Mouse (Mus musculus): Measurements from ENCODE around the gene Jph2. TPM values are rescaled to one million over a fixed set of nuclear protein-coding genes. Genes with fewer than 3 reads are reported as not detected.

The Jph2 gene
- polyA plus RNA-seq, 2 experiments = 2.6 to 8.2 TPM

- Histone ChIP-seq H3K27me3 (ENCODE audit: control insufficient read depth, insufficient read depth, low read length) (no peaks in the 10 kb centered on the region), H3K9me3 (ENCODE audit: control insufficient read depth, low read length) (no peaks in the 10 kb centered on the region), H3K4me2 (replicated peaks; ENCODE audit: low read depth, low read length, severe bottlenecking) (no peak overlapping the region), H3K27ac (replicated peaks; ENCODE audit: low read depth, low read length) (no peak overlapping the region), H3K9ac (ENCODE audit: low read depth, low read length, severe bottlenecking) (no peak overlapping the region), H3K36me3 (ENCODE audit: control insufficient read depth, insufficient read depth, low read length) (no peaks in the 10 kb centered on the region), H3K4me1 (ENCODE audit: control insufficient read depth, insufficient read depth, low read length) (no peaks in the 10 kb centered on the region; the same call in 1 of the 2 replicates), H3K4me3 (replicated peaks; ENCODE audit: low read length) (no peak overlapping the region)
- DNase-seq (ENCODE audit: low spot score) (peak; percentile 6), ATAC-seq (ENCODE audit: low FRiP score, low read depth) (no peak)
- 75% methylated on average over 6 of the region's 6 CpGs for WGBS
- no peak for TF ChIP-seq POLR2A (IDR thresholded peaks at IDR 0.05; ENCODE audit: borderline replicate concordance, extremely low read depth, insufficient read depth, insufficient read length)
Observed at GRCm38 (mm10) chr2:163392436-163392835, 5.4 kb downstream of the Jph2 start.

- Histone ChIP-seq H3K27me3 (ENCODE audit: control insufficient read depth, insufficient read depth, low read length) (no peaks in the 10 kb centered on the region), H3K4me2 (replicated peaks; ENCODE audit: low read depth, low read length, severe bottlenecking) (no peak overlapping the region), H3K36me3 (ENCODE audit: control insufficient read depth, insufficient read depth, low read length) (no peaks in the 10 kb centered on the region), H3K9me3 (ENCODE audit: control insufficient read depth, low read length) (no peaks in the 10 kb centered on the region), H3K9ac (ENCODE audit: low read depth, low read length, severe bottlenecking) (no peak overlapping the region), H3K4me3 (replicated peaks; ENCODE audit: low read length) (no peak overlapping the region), H3K27ac (replicated peaks; ENCODE audit: low read depth, low read length) (no peak overlapping the region), H3K4me1 (ENCODE audit: control insufficient read depth, insufficient read depth, low read length) (no peaks in the 10 kb centered on the region)
- DNase-seq (ENCODE audit: low spot score) = peak; percentile 45
- WGBS = 63% methylated on average over 15 of the region's 15 CpGs
- peak; percentile 84 for ATAC-seq (ENCODE audit: low FRiP score, low read depth)
- no peak for TF ChIP-seq POLR2A (IDR thresholded peaks at IDR 0.05; ENCODE audit: borderline replicate concordance, extremely low read depth, insufficient read depth, insufficient read length)
Observed at GRCm38 (mm10) chr2:163386423-163387190, 11.2 kb downstream of the Jph2 start.

- Histone ChIP-seq H3K27me3 (ENCODE audit: control insufficient read depth, insufficient read depth, low read length) (no peaks in the 10 kb centered on the region), H3K4me2 (replicated peaks; ENCODE audit: low read depth, low read length, severe bottlenecking) (no peak overlapping the region), H3K4me1 (ENCODE audit: control insufficient read depth, insufficient read depth, low read length) (no peaks in the 10 kb centered on the region), H3K36me3 (ENCODE audit: control insufficient read depth, insufficient read depth, low read length) (no peaks in the 10 kb centered on the region), H3K9ac (ENCODE audit: low read depth, low read length, severe bottlenecking) (no peak overlapping the region), H3K9me3 (ENCODE audit: control insufficient read depth, low read length) (no peaks in the 10 kb centered on the region), H3K27ac (replicated peaks; ENCODE audit: low read depth, low read length) (no peak overlapping the region), H3K4me3 (replicated peaks; ENCODE audit: low read length) (no peak overlapping the region)
- DNase-seq (ENCODE audit: low spot score) (no peak), ATAC-seq (ENCODE audit: low FRiP score, low read depth) (no peak)
- 83% methylated on average over 6 of the region's 6 CpGs for WGBS
- no peak for TF ChIP-seq POLR2A (IDR thresholded peaks at IDR 0.05; ENCODE audit: borderline replicate concordance, extremely low read depth, insufficient read depth, insufficient read length)
Observed at GRCm38 (mm10) chr2:163385126-163385525, 12.7 kb downstream of the Jph2 start.

- Histone ChIP-seq H3K9ac (ENCODE audit: low read depth, low read length, severe bottlenecking) (no peak overlapping the region), H3K4me2 (replicated peaks; ENCODE audit: low read depth, low read length, severe bottlenecking) (no peak overlapping the region), H3K9me3 (ENCODE audit: control insufficient read depth, low read length) (no peaks in the 10 kb centered on the region), H3K4me3 (replicated peaks; ENCODE audit: low read length) (no peak overlapping the region), H3K4me1 (ENCODE audit: control insufficient read depth, insufficient read depth, low read length) (no peaks in the 10 kb centered on the region), H3K27ac (replicated peaks; ENCODE audit: low read depth, low read length) (no peak overlapping the region), H3K36me3 (ENCODE audit: control insufficient read depth, insufficient read depth, low read length) (no peaks in the 10 kb centered on the region), H3K27me3 (ENCODE audit: control insufficient read depth, insufficient read depth, low read length) (peaks cover 6% of the 10 kb centered on the region)
- 86% methylated on average over 8 of the region's 8 CpGs for WGBS
- no peak for TF ChIP-seq POLR2A (IDR thresholded peaks at IDR 0.05; ENCODE audit: borderline replicate concordance, extremely low read depth, insufficient read depth, insufficient read length)
- ATAC-seq (ENCODE audit: low FRiP score, low read depth) = no peak
- no peak for DNase-seq (ENCODE audit: low spot score)
Observed at GRCm38 (mm10) chr2:163381246-163381645, 16.5 kb downstream of the Jph2 start.

- ATAC-seq (ENCODE audit: low FRiP score, low read depth) = no peak
- no peaks in the 10 kb centered on the region for H3K36me3 ChIP-seq (ENCODE audit: control insufficient read depth, insufficient read depth, low read length)
- H3K4me3 ChIP-seq (replicated peaks; ENCODE audit: low read length) = no peak overlapping the region
- no peak overlapping the region for H3K4me2 ChIP-seq (replicated peaks; ENCODE audit: low read depth, low read length, severe bottlenecking)
- H3K4me1 ChIP-seq (ENCODE audit: control insufficient read depth, insufficient read depth, low read length) = no peaks in the 10 kb centered on the region
- DNase-seq (ENCODE audit: low spot score) = no peak
- H3K27me3 ChIP-seq (ENCODE audit: control insufficient read depth, insufficient read depth, low read length) = peaks cover 25% of the 10 kb centered on the region
- H3K9me3 ChIP-seq (ENCODE audit: control insufficient read depth, low read length) = no peaks in the 10 kb centered on the region
- WGBS = 80% methylated on average over 5 of the region's 5 CpGs
- TF ChIP-seq POLR2A (IDR thresholded peaks at IDR 0.05; ENCODE audit: borderline replicate concordance, extremely low read depth, insufficient read depth, insufficient read length) = no peak
- no peak overlapping the region for H3K9ac ChIP-seq (ENCODE audit: low read depth, low read length, severe bottlenecking)
- H3K27ac ChIP-seq (replicated peaks; ENCODE audit: low read depth, low read length) = no peak overlapping the region
Observed at GRCm38 (mm10) chr2:163379366-163379765, 18.4 kb downstream of the Jph2 start.

All from limb, embryonic 14.5 days (tissue).